Mouse (Mus musculus) lung, embryonic 15.5 days (tissue): ENCODE data around the gene Tns1. TPM values are rescaled to one million over a fixed set of nuclear protein-coding genes. Genes with fewer than 3 reads are reported as not detected.

Source experiments
- ATAC-seq: fragments of 200-750 bp; cut with Nextera tagmentation; 2 replicates; pipeline ENCODE4 v1.8.0; 2017; ENCODE audit warnings: moderate number of reproducible peaks, borderline replicate concordance; ENCODE audit not compliant: low FRiP score, low TSS enrichment; ENCODE audit errors: extremely low read depth
- H3K27ac ChIP-seq: fragments of 300-500 bp; sonication (generic); 2 replicates; pipeline ENCODE4 v1.5.1; 2015; ENCODE audit warnings: moderate library complexity, mild to moderate bottlenecking, inconsistent platforms
- H3K27me3 ChIP-seq: fragments of 300-500 bp; sonication (generic); 2 replicates; pipeline ENCODE4 v1.6.1; 2015; ENCODE audit warnings: inconsistent platforms
- H3K36me3 ChIP-seq: fragments of 300-500 bp; sonication (generic); 2 replicates; pipeline ENCODE4 v1.6.1; 2015; ENCODE audit warnings: inconsistent platforms
- H3K4me1 ChIP-seq: fragments of 300-500 bp; sonication (generic); 2 replicates; pipeline ENCODE4 v1.6.1; 2015; ENCODE audit warnings: inconsistent platforms
- H3K4me2 ChIP-seq: fragments of 300-500 bp; sonication (generic); 2 replicates; pipeline ENCODE4 v1.6.1; 2015; ENCODE audit warnings: inconsistent platforms, mild to moderate bottlenecking, moderate library complexity
- H3K4me3 ChIP-seq: fragments of 300-500 bp; sonication (generic); 2 replicates; pipeline ENCODE4 v1.5.1; 2015; ENCODE audit warnings: mild to moderate bottlenecking, inconsistent platforms
- H3K9ac ChIP-seq: fragments of 300-500 bp; sonication (generic); 2 replicates; pipeline ENCODE4 v1.6.1; 2015; ENCODE audit warnings: inconsistent platforms
- H3K9me3 ChIP-seq: fragments of 300-500 bp; sonication (generic); 2 replicates; pipeline ENCODE4 v1.6.1; 2016; ENCODE audit warnings: inconsistent platforms
- WGBS: fragments of 180-500 bp; shearing (Covaris S2); methylation state at CpG from one replicate; pipeline ENCODE4 v1.1.7; 2015; 5-methylcytosine and 5-hydroxymethylcytosine counted together
- polyA plus RNA-seq: library from polyadenylated mRNA; unstranded; fragments of >200 nt; fragmentation: Nextera tagmentation; extraction: Ambion mirVana; gene quantifications from 2 replicates; pipeline ENCODE4 v1.2.1, GENCODE M21; 2015

The Tns1 gene
- polyA plus RNA-seq, 1 experiment from 2014 or later: 130 TPM

- Histone ChIP-seq H3K4me2 (no peak overlapping the region), H3K9ac (no peak overlapping the region), H3K27ac (peak overlapping the region; percentile 94), H3K4me1 (peaks cover 54% of the 10 kb centered on the region), H3K9me3 (no peaks in the 10 kb centered on the region), H3K4me3 (no peak overlapping the region), H3K27me3 (no peaks in the 10 kb centered on the region), H3K36me3 (peaks cover 40% of the 10 kb centered on the region)
- 45% methylated on average over 5 of the region's 5 CpGs for WGBS
- ATAC-seq: no peak
Measured at GRCm38 (mm10) chr1:73931851-73932250, 192.4 kb downstream of the Tns1 start.

DNA sequence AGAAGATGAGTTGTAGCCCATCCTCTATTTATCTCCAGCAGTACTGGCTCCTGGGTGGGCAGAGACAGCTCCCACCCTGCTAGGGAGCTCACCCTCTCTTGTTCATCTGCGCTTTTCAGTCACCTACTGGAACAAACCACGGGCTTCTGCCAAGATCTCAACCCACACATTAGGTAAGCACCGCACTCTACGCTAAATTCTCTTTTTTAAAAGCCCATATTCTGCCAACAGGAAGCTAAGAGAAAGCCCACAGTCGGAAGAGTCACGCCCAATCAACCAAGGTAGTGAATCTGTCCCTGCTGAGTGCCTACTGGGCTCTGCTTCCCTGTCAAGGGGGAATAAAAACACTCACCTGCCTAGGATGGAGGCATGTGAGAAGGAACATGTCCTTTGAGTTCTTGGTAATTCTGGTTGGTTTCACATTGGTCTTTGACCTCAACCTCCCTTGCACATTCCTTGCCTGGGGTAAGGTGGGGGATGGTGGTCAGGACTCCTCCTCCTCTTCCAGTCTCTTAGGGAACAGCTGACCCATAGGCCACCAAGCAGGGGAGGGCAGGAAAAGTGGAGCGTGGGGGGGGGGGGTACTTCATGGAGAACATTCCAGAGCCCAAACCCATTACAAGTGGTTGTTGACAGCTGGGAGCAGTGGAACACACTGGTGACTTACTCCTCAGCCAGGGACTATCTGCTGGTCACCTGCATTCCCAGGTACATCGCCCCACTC lies 193.7 kb downstream of the Tns1 start:
- H3K4me3 ChIP-seq: no peak overlapping the region
- peaks cover 41% of the 10 kb centered on the region for H3K36me3 ChIP-seq
- no peak overlapping the region for H3K4me2 ChIP-seq
- H3K9ac ChIP-seq: no peak overlapping the region
- ATAC-seq: no peak
- no peaks in the 10 kb centered on the region for H3K27me3 ChIP-seq
- WGBS: 79% methylated on average over 8 of the region's 8 CpGs
- no peaks in the 10 kb centered on the region for H3K9me3 ChIP-seq
- H3K4me1 ChIP-seq: peaks cover 42% of the 10 kb centered on the region
- 0 out of 2 replicates have a peak overlapping the region, but pooled peaks have one; percentile 16 for H3K27ac ChIP-seq

DNA sequence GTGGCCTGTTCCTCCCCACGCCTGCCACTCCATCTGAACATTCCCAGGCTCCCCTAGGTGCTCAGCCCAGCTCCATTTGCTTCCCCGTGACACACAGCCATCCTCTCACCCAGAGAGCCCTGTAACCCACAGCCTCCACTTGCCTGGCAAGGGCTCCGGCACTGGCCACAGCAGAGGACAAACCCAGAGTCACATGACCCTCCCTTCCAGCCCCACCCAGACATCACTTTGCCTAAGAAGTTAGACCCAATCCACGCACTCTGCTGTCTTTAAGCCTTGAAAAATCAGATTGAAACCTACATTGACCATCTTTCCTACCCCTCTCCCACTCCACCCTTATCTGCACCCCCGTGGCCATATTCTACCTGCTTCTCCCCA lies 194.3 kb downstream of the Tns1 start:
- Histone ChIP-seq H3K36me3 (peaks cover 41% of the 10 kb centered on the region), H3K9ac (no peak overlapping the region), H3K4me1 (peaks cover 36% of the 10 kb centered on the region), H3K27me3 (no peaks in the 10 kb centered on the region), H3K4me3 (no peak overlapping the region), H3K27ac (0 out of 2 replicates have a peak overlapping the region, but pooled peaks have one; percentile 16), H3K9me3 (no peaks in the 10 kb centered on the region), H3K4me2 (no peak overlapping the region)
- no peak for ATAC-seq
- 85% methylated on average over 5 of the region's 5 CpGs for WGBS

DNA sequence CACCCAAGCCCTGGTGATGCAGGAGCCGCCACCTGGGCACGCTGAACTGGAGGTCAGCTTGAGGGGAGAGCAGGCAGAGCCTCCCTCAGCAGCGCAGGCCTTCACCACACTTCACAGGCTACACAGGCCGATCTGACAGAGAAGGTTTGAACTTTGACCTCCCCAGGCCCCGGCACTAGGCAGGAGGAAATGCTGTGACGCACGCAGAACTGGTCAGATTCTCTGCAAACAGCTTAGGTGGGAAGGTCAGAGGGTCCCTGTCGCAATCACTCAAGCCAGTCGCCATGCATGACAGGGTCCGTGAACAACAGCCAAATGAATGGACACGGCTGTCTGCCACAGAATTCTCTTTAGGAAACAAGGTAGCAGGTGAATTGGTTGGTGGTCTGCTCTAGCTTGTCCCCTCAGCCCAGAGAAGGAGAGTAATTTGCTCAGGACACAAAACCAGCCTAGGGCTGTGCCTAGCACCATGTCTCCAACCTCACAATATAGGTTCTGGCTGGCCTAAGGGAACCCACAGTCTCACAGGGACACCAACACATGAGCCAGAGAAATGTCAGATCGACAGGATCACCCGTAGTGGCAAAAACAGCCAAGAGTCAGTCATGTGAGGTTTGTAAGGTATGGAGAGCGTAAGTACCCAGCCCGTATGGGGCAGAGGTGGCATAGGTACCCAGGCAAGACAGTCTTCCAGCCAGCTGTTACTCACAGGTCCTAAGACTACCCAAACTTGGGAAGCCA lies 194.9 kb downstream of the Tns1 start:
- Histone ChIP-seq H3K27me3 (no peaks in the 10 kb centered on the region), H3K4me1 (peaks cover 34% of the 10 kb centered on the region), H3K27ac (no peak overlapping the region), H3K9ac (no peak overlapping the region), H3K36me3 (peaks cover 45% of the 10 kb centered on the region), H3K9me3 (no peaks in the 10 kb centered on the region), H3K4me3 (no peak overlapping the region), H3K4me2 (no peak overlapping the region)
- 58% methylated on average over 15 of the region's 15 CpGs for WGBS
- no peak for ATAC-seq

DNA sequence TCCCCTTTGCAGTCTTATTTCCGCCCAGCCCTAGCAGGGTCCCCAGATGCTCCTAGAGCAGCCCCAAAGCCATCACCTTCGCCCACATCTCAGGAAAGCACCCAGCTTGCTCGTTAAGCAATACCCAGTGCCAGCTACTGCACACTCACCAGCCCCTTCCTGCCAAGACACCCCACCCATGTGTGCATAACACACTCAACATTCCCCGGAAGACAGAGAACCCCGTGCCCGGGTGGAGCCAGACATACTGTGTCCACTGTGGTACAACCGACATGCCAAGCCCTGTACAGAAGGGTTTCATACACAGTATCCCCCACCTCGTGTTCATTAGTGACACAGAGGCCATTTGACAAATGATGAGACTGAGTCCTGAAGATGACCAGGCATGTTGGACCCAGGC lies 195.9 kb downstream of the Tns1 start:
- Histone ChIP-seq H3K27ac (no peak overlapping the region), H3K27me3 (no peaks in the 10 kb centered on the region), H3K4me2 (no peak overlapping the region), H3K4me1 (peaks cover 27% of the 10 kb centered on the region), H3K9me3 (no peaks in the 10 kb centered on the region), H3K9ac (no peak overlapping the region), H3K36me3 (peaks cover 53% of the 10 kb centered on the region), H3K4me3 (no peak overlapping the region)
- 63% methylated on average over 8 of the region's 8 CpGs for WGBS
- no peak for ATAC-seq

- WGBS: 86% methylated on average over 15 of the region's 15 CpGs
- H3K4me2 ChIP-seq: no peak overlapping the region
- no peak for ATAC-seq
- no peak overlapping the region for H3K27ac ChIP-seq
- peaks cover 21% of the 10 kb centered on the region for H3K4me1 ChIP-seq
- no peak overlapping the region for H3K4me3 ChIP-seq
- H3K9me3 ChIP-seq: no peaks in the 10 kb centered on the region
- no peak overlapping the region for H3K9ac ChIP-seq
- H3K27me3 ChIP-seq: no peaks in the 10 kb centered on the region
- peaks cover 58% of the 10 kb centered on the region for H3K36me3 ChIP-seq
Measured at GRCm38 (mm10) chr1:73927819-73928218, 196.4 kb downstream of the Tns1 start.

DNA sequence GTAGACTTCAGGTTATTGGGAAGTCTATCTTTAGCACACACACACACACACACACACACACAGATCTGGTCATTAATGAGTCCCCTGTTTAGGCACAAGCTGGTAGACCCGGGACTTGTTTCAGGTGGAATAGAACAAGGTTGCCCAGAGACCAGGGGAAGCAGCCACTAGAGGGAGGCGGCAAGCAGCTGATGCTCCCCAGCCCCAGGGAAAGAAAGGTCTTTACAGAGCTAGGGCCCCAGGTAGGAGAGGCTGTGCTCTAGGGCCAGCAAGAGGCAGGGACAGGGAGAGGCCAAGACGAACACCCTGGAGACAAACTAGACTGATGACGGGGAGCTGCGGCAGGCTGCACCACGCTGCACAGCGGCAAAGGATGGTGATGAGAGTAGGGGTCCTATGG lies 198.0 kb downstream of the Tns1 start:
- no peaks in the 10 kb centered on the region for H3K27me3 ChIP-seq
- no peaks in the 10 kb centered on the region for H3K9me3 ChIP-seq
- ATAC-seq: no peak
- no peak overlapping the region for H3K27ac ChIP-seq
- peaks cover 8% of the 10 kb centered on the region for H3K4me1 ChIP-seq
- no peak overlapping the region for H3K9ac ChIP-seq
- WGBS: 64% methylated on average over 7 of the region's 7 CpGs
- no peak overlapping the region for H3K4me2 ChIP-seq
- peaks cover 72% of the 10 kb centered on the region for H3K36me3 ChIP-seq
- H3K4me3 ChIP-seq: no peak overlapping the region

DNA sequence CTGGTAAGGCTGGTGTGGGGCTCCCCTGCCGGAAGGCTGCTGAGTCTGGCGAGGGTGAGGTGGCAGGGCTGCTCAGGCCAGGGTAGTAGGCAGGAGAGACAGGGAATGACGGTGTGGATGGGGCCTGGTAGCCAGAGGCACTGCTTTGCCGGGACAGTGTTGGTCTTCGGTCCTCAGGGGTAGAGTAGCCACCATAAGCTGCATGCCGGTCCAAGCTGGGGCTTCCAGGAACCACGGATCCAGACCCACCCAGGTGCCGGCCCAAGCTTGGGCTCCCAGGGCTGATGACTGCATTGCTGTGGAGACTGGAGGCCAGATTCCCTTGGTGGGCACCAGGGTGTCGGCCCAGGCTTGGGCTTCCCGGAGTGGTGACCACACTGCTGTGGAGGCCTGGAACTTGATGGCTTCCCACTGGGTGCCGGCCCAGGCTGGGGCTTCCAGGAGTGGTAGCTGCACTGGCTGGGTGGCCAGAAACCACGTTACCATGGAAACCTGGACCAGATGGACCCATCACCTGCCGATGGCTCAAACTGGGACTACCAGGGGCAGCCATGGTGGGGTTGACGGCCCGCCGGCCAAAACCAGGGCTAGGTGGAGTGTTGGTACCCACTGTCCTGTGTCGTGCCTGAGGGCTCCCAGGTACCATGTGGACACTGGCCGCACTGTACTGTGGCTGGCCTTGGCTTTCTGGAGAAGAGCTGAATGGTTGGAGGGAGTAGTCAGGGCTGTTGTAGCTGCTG lies 199.2 kb downstream of the Tns1 start:
- H3K9ac ChIP-seq: no peak overlapping the region
- H3K27me3 ChIP-seq: no peaks in the 10 kb centered on the region
- no peaks in the 10 kb centered on the region; the same call in 1 of the 2 replicates for H3K4me1 ChIP-seq
- no peak overlapping the region for H3K4me2 ChIP-seq
- peaks cover 77% of the 10 kb centered on the region for H3K36me3 ChIP-seq
- no peak overlapping the region for H3K4me3 ChIP-seq
- WGBS: 93% methylated on average over 18 of the region's 18 CpGs
- H3K9me3 ChIP-seq: no peaks in the 10 kb centered on the region
- peak overlapping the region; percentile 15; the same call in 1 of the 2 replicates for H3K27ac ChIP-seq
- no peak for ATAC-seq

- ATAC-seq: no peak
- H3K4me2 ChIP-seq: no peak overlapping the region
- no peak overlapping the region for H3K9ac ChIP-seq
- H3K9me3 ChIP-seq: no peaks in the 10 kb centered on the region
- H3K27ac ChIP-seq: peak overlapping the region; percentile 82
- peaks cover 83% of the 10 kb centered on the region for H3K36me3 ChIP-seq
- H3K27me3 ChIP-seq: no peaks in the 10 kb centered on the region
- WGBS: 76% methylated on average over 5 of the region's 5 CpGs
- no peak overlapping the region for H3K4me3 ChIP-seq
- H3K4me1 ChIP-seq: no peaks in the 10 kb centered on the region; the same call in 1 of the 2 replicates
Measured at GRCm38 (mm10) chr1:73924210-73924609, 200.0 kb downstream of the Tns1 start.

- WGBS: 37% methylated on average over 8 of the region's 8 CpGs
- Histone ChIP-seq H3K9me3 (no peaks in the 10 kb centered on the region), H3K36me3 (peaks cover 89% of the 10 kb centered on the region), H3K27me3 (no peaks in the 10 kb centered on the region), H3K4me3 (no peak overlapping the region), H3K4me1 (no peaks in the 10 kb centered on the region; the same call in 1 of the 2 replicates), H3K9ac (no peak overlapping the region), H3K4me2 (no peak overlapping the region), H3K27ac (peak overlapping the region; percentile 82)
- ATAC-seq: peak; percentile 52; the same call in 1 of the 2 replicates
Measured at GRCm38 (mm10) chr1:73923185-73923584, 201.1 kb downstream of the Tns1 start.

DNA sequence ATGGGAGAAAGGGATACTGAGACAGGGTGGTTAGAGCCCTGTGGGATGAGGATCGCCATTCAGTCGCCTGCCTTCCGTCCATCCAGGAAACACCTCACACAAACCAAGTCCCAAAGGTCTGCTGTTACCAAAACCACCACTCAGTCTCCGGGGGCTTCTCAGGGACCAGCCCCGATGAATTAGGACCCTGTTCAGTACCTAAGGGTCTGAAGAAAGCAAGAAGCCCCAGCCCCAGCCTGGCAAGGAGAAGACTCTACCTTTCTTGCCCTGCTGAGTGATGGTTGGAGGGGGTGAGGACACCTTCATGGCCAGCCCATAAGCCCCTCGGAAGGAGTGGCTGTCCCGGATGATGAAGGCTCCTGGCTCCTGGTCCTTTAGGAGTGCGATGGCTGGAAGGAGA lies 203.5 kb downstream of the Tns1 start:
- H3K9me3 ChIP-seq: no peaks in the 10 kb centered on the region
- H3K36me3 ChIP-seq: peaks cover 95% of the 10 kb centered on the region
- H3K9ac ChIP-seq: no peak overlapping the region
- no peak overlapping the region for H3K27ac ChIP-seq
- 91% methylated on average over 8 of the region's 8 CpGs for WGBS
- H3K4me3 ChIP-seq: no peak overlapping the region
- H3K4me1 ChIP-seq: peaks cover under 1% of the 10 kb centered on the region; the same call in 1 of the 2 replicates
- no peak for ATAC-seq
- H3K27me3 ChIP-seq: no peaks in the 10 kb centered on the region
- H3K4me2 ChIP-seq: no peak overlapping the region
